Mouse (Mus musculus) intestine, embryonic 14.5 days (tissue): ENCODE data around the gene Reg3d. TPM values are rescaled to one million over a fixed set of nuclear protein-coding genes. Genes with fewer than 3 reads are reported as not detected.
"Not testable (repeated sequence)": the region's sequence is repeated elsewhere in the genome, so short reads cannot be mapped to it uniquely, and the experiment has no call there.

Source experiments
- ATAC-seq: fragments of 200-750 bp; cut with Nextera tagmentation; replicated peaks from 2 replicates; pipeline ENCODE4 v1.8.0; 2017; ENCODE audit warnings: low read depth, moderate number of reproducible peaks, moderate TSS enrichment, moderate library complexity; ENCODE audit not compliant: low FRiP score, low TSS enrichment
- DNase-seq: peaks from one replicate; pipeline ENCODE4 v3.0.0-alpha.2; 2018; ENCODE audit warnings: low spot score
- H3K27ac ChIP-seq: fragments of 300-500 bp; sonication (generic); 2 replicates; pipeline ENCODE4 v1.5.1; 2014; ENCODE audit warnings: low read depth, mild to moderate bottlenecking, control low read depth
- H3K27me3 ChIP-seq: fragments of 300-500 bp; sonication (generic); replicated peaks from 2 replicates; pipeline ENCODE4 v1.6.1; 2014; ENCODE audit warnings: low read length, control low read depth; ENCODE audit not compliant: control insufficient read depth, insufficient read depth
- H3K36me3 ChIP-seq: fragments of 300-500 bp; sonication (generic); 2 replicates; pipeline ENCODE4 v1.6.1; 2014; ENCODE audit warnings: low read length, control low read depth; ENCODE audit not compliant: control insufficient read depth, insufficient read depth
- H3K4me1 ChIP-seq: fragments of 300-500 bp; sonication (generic); replicated peaks from 2 replicates; pipeline ENCODE4 v1.6.1; 2014; ENCODE audit warnings: low read length, control low read depth, mixed read lengths; ENCODE audit not compliant: control insufficient read depth, insufficient read depth
- H3K4me2 ChIP-seq: fragments of 300-500 bp; sonication (generic); 2 replicates; pipeline ENCODE4 v1.6.1; 2014; ENCODE audit warnings: low read length
- H3K4me3 ChIP-seq: fragments of 300-500 bp; sonication (generic); 2 replicates; pipeline ENCODE4 v1.5.1; 2014; ENCODE audit warnings: low read depth, low read length, control low read depth, mixed read lengths
- H3K9ac ChIP-seq: fragments of 300-500 bp; sonication (generic); 2 replicates; pipeline ENCODE4 v1.6.1; 2014; ENCODE audit warnings: mild to moderate bottlenecking, low read length
- H3K9me3 ChIP-seq: fragments of 300-500 bp; sonication (generic); 2 replicates; pipeline ENCODE4 v1.6.1; 2016; ENCODE audit warnings: low read length, control low read depth; ENCODE audit not compliant: control insufficient read depth
- WGBS: fragments of 180-500 bp; shearing (Covaris S2); extraction: QIAGEN DNeasy Blood & Tissue Kit; methylation state at CpG from one replicate; pipeline ENCODE4 v1.1.7; 2014; 5-methylcytosine and 5-hydroxymethylcytosine counted together
- polyA plus RNA-seq: library from polyadenylated mRNA; unstranded; fragments of >200 nt; fragmentation: Nextera tagmentation; extraction: Ambion mirVana; gene quantifications from 2 replicates; pipeline ENCODE4 v1.2.1, GENCODE M21; 2014

The Reg3d gene
- not detected in 2 replicates for polyA plus RNA-seq

GRCm38 (mm10) chr6:78378765-78379164 is at the start of gene Reg3d:
Gene Reg3d, minus strand, starts transcription at chr6:78378865.
- Histone ChIP-seq H3K36me3 (no peaks in the 10 kb centered on the region), H3K9ac (no peak within 1 kb of the TSS)

DNA sequence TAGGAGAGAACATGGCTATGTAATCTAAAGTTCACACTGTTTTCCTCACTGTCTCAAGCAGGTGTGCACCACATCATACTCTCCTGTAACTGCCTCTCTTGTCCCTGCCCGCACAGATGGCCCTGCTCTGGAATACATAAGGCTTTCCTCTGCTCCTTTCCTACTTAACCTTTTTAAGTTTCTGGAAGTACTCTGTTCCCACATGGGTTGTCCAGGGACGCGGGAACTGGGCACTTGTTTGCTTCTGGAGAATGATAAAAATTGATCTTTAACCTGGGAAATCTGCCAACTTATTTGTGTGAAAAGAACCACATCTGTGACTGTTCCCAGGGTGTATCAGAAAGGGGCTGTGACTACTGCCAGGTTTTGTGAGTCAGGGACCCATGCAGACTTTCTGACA is 46.8 kb upstream of the Reg3d start:
- DNase-seq (no peak), ATAC-seq (no peak)
- WGBS: 64% methylated on average over 3 of the region's 3 CpGs
- no peaks in the 10 kb centered on the region for H3K9me3 ChIP-seq
- no peaks in the 10 kb centered on the region for H3K36me3 ChIP-seq
- no peak overlapping the region for H3K4me3 ChIP-seq
- no peaks in the 10 kb centered on the region for H3K4me1 ChIP-seq
- H3K9ac ChIP-seq: no peak overlapping the region
- H3K27ac ChIP-seq: no peak overlapping the region
- no peaks in the 10 kb centered on the region for H3K27me3 ChIP-seq
- H3K4me2 ChIP-seq: no peak overlapping the region

More at GRCm38 (mm10) chr6:78378765-78379164, at the start of gene Reg3d:
- H3K27ac ChIP-seq: no peak within 1 kb of the TSS
- no peak within 1 kb of the TSS for H3K4me3 ChIP-seq
- ATAC-seq: no peak
- H3K27me3 ChIP-seq: no peaks in the 10 kb centered on the region
- no peak within 1 kb of the TSS for H3K4me2 ChIP-seq
- WGBS: 72% methylated on average over 2 of the region's 2 CpGs
- no peak for DNase-seq
- H3K4me1 ChIP-seq: no peaks in the 10 kb centered on the region
- H3K9me3 ChIP-seq: no peaks in the 10 kb centered on the region

DNA sequence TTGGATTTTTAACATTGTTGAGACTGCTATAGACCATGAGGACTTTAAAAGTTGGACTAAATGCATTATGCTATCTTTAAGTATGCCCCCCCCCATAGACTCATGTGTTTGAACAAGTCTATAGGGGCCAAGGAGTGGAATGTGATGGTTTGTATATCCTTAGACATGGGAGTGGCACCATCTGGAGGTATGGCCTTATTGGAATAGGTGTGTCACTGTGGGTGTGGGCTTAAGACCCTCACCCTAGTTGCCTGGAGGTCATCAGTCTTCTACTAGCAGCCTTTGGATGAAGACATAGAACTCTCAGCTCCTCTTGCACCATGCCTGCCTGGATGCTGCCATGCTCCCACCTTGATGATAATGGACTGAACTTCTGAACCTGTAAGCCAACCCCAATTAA is 43.7 kb upstream of the Reg3d start, which contains the start of gene Reg1:
Gene Reg1, plus strand, starts transcription at position 301 of the 400 bp plus-strand sequence.
- not testable (repeated sequence) for H3K9me3 ChIP-seq, H3K4me2 ChIP-seq, H3K36me3 ChIP-seq, ATAC-seq, H3K4me3 ChIP-seq, H3K27ac ChIP-seq, H3K9ac ChIP-seq, H3K4me1 ChIP-seq, H3K27me3 ChIP-seq, DNase-seq

DNA sequence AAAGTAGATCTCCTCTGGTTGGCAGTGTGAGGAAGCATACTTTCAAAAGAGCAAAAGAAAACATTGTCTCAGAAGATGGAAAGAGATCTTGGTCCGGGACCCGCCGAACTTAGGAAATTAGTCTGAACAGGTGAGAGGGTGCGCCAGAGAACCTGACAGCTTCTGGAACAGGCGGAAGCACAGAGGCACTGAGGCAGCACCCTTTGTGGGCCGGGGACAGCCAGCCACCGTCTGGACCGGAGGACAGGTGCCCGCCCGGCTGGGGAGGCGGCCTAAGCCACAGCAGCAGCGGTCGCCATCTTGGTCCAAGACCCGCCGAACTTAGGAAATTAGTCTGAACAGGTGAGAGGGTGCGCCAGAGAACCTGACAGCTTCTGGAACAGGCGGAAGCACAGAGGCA is 16.7 kb upstream of the Reg3d start, which contains the start of gene Reg2:
Gene Reg2, plus strand, starts transcription at position 301 of the 400 bp plus-strand sequence.
- H3K9ac ChIP-seq, H3K4me3 ChIP-seq, ATAC-seq, H3K4me1 ChIP-seq, H3K36me3 ChIP-seq, H3K4me2 ChIP-seq, H3K9me3 ChIP-seq, H3K27me3 ChIP-seq, DNase-seq, H3K27ac ChIP-seq: not testable (repeated sequence)
- 93% methylated on average over 4 of the region's 17 CpGs for WGBS

DNA sequence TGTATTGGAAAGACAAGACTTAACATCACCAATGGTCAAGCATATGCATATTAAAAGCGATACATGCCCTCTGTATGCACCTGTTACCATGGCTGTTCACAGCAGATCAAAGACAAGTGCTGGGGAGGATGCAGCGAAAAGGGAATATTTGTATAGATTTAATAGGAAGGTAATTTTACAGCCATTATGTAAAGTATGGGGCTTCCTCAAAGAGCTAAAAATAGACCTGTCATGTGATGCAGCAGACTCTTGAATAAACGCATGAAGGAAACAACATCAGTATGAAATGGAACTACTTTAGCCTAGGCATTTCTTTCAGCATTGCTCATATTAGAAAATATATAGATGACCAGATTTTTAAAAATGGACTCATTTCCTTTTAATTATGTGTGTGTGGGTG is 6.9 kb upstream of the Reg3d start:
- H3K4me3 ChIP-seq: no peak overlapping the region
- H3K9me3 ChIP-seq: no peaks in the 10 kb centered on the region
- ATAC-seq (no peak), DNase-seq (no peak)
- H3K4me1 ChIP-seq: no peaks in the 10 kb centered on the region
- H3K27ac ChIP-seq: no peak overlapping the region
- WGBS: 83% methylated on average over 3 of the region's 3 CpGs
- no peaks in the 10 kb centered on the region for H3K27me3 ChIP-seq
- H3K9ac ChIP-seq: no peak overlapping the region
- no peak overlapping the region for H3K4me2 ChIP-seq
- no peaks in the 10 kb centered on the region for H3K36me3 ChIP-seq

DNA sequence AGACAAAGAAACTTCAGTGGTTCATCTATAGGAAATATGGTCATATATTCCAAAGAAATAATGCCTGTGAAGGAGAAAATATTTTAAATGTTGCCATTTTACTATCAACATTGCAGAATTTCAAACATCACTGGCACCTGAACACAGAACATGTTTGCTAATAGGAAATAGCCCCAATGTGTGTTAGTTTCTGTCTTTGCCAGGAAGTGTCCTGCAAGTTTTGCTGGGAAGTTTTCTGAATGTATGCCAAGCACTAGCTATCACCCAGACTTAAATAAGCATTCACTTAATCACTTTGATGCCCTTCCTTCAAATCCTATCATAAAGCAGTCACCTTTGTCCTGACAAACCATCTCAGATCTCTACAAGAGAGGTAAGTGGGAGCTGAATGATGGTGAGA is 1.7 kb upstream of the Reg3d start, which contains the start of gene Reg3a:
Gene Reg3a, plus strand, starts transcription at position 301 of the 400 bp plus-strand sequence.
- Histone ChIP-seq H3K4me1 (no peaks in the 10 kb centered on the region), H3K27ac (no peak within 1 kb of the TSS), H3K36me3 (no peaks in the 10 kb centered on the region), H3K9me3 (no peaks in the 10 kb centered on the region), H3K9ac (no peak within 1 kb of the TSS), H3K4me2 (no peak within 1 kb of the TSS), H3K4me3 (no peak within 1 kb of the TSS), H3K27me3 (no peaks in the 10 kb centered on the region)
- DNase-seq (no peak), ATAC-seq (no peak)

DNA sequence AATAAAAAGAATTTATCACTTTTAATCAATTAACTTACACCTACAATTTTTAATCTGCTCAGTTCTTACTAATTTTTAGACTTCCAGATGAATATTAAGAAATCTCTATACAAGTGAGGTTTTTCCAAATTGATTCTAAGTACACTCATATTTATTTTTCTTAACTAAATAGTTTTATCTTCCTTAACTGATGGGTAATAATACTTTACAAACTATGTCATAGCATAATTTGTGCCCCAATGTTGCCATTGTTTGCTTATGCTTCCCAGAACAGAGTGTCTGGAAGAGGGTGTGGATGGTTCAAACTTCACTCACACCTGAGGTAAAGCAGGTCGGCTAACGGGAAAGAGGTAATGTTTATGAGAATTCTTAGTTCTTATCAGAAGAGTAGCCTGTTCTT is 8.3 kb downstream of the Reg3d start, which contains the start of gene Reg3b:
Gene Reg3b, plus strand, starts transcription at position 301 of the 400 bp plus-strand sequence.
- no peaks in the 10 kb centered on the region for H3K27me3 ChIP-seq
- H3K9ac ChIP-seq: no peak within 1 kb of the TSS
- DNase-seq: no peak
- no peak within 1 kb of the TSS for H3K4me2 ChIP-seq
- no peak within 1 kb of the TSS for H3K27ac ChIP-seq
- H3K36me3 ChIP-seq: no peaks in the 10 kb centered on the region
- no peak within 1 kb of the TSS for H3K4me3 ChIP-seq
- 81% methylated on average over 2 of the region's 2 CpGs for WGBS
- no peaks in the 10 kb centered on the region for H3K9me3 ChIP-seq
- H3K4me1 ChIP-seq: no peaks in the 10 kb centered on the region
- no peak for ATAC-seq

GRCm38 (mm10) chr6:78361971-78362563 is 16.6 kb downstream of the Reg3d start:
- no peak for ATAC-seq

DNA sequence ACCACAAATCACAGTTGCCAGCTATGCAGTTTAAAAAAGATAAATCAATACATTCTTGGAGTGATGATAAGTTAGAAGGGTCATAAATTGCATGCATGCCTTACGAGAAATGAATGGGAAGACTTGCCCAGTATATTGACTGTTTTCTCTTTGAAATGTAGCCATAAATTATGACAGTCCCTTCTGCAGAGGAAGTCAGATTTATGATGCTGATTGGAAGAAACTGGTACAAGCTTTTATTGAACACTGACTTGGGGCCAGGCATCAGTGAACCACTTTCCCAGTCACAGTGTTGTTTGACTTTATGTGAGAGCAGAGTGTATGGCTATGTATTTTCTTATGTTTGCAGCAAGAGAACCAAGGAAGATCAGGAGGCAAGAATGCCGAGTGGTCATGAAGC is 37.0 kb downstream of the Reg3d start:
- Histone ChIP-seq H3K27ac (no peak overlapping the region), H3K9me3 (no peaks in the 10 kb centered on the region), H3K4me1 (no peaks in the 10 kb centered on the region), H3K27me3 (no peaks in the 10 kb centered on the region), H3K4me3 (no peak overlapping the region), H3K36me3 (no peaks in the 10 kb centered on the region), H3K4me2 (no peak overlapping the region), H3K9ac (no peak overlapping the region)
- DNase-seq (no peak), ATAC-seq (no peak)
- WGBS: 66% methylated on average over 2 of the region's 2 CpGs

More at GRCm38 (mm10) chr6:78361971-78362563, 16.6 kb downstream of the Reg3d start:
- no peak overlapping the region for H3K9ac ChIP-seq
- no peaks in the 10 kb centered on the region for H3K9me3 ChIP-seq
- H3K36me3 ChIP-seq: no peaks in the 10 kb centered on the region
- no peak overlapping the region for H3K4me2 ChIP-seq
- WGBS: 58% methylated on average over 2 of the region's 2 CpGs
- H3K27ac ChIP-seq: no peak overlapping the region
- no peaks in the 10 kb centered on the region for H3K4me1 ChIP-seq
- DNase-seq: no peak
- H3K27me3 ChIP-seq: no peaks in the 10 kb centered on the region
- H3K4me3 ChIP-seq: no peak overlapping the region
